Mouse (Mus musculus) small intestine, adult 2 months (tissue): ENCODE data around the gene Prr5l. TPM values are rescaled to one million over a fixed set of nuclear protein-coding genes. Genes with fewer than 3 reads are reported as not detected.

Experiments used
- H3K27ac ChIP-seq: fragments of 200-500 bp; 2 replicates; pipeline ENCODE4 v1.5.1; 2012; ENCODE audit warnings: low read depth, low read length, control low read depth, inconsistent platforms; ENCODE audit not compliant: insufficient read depth
- H3K27me3 ChIP-seq: fragments of 200-500 bp; 2 replicates; pipeline ENCODE4 v1.6.1; 2012; ENCODE audit warnings: mild to moderate bottlenecking, moderate library complexity, low read length, inconsistent platforms; ENCODE audit not compliant: control insufficient read depth, insufficient read depth
- H3K36me3 ChIP-seq: fragments of 200-500 bp; 2 replicates; pipeline ENCODE4 v1.6.1; 2012; ENCODE audit warnings: mild to moderate bottlenecking, low read length, control low read depth, inconsistent platforms; ENCODE audit not compliant: control insufficient read depth, insufficient read depth
- H3K4me1 ChIP-seq: fragments of 200-500 bp; 2 replicates; pipeline ENCODE4 v1.6.1; 2012; ENCODE audit warnings: low read length, inconsistent platforms, mixed read lengths; ENCODE audit not compliant: control insufficient read depth, insufficient read depth, insufficient read length
- H3K4me3 ChIP-seq: fragments of 200-500 bp; 2 replicates; pipeline ENCODE4 v1.5.1; 2012; ENCODE audit warnings: low read depth, mild to moderate bottlenecking, control low read depth, inconsistent platforms, low read length, moderate library complexity
- CTCF ChIP-seq: fragments of 200-500 bp; IDR thresholded peaks from 2 replicates; pipeline ENCODE4 v1.5.1; 2012; ENCODE audit warnings: low read depth, mild to moderate bottlenecking, control low read depth, inconsistent platforms, low read length, moderate library complexity, mixed read lengths; ENCODE audit not compliant: insufficient replicate concordance, insufficient read length; ENCODE audit errors: extremely low read depth
- POLR2A ChIP-seq: fragments of 200-500 bp; IDR thresholded peaks from 2 replicates; pipeline ENCODE4 v1.6.1; 2012; ENCODE audit warnings: low read depth, mild to moderate bottlenecking, control low read depth, inconsistent platforms, low read length, moderate library complexity
- WGBS: fragments of 180-500 bp; shearing (Covaris S2); methylation state at CpG from one replicate; pipeline ENCODE4 v1.1.7; 2018; 5-methylcytosine and 5-hydroxymethylcytosine counted together
- polyA plus RNA-seq: library from polyadenylated mRNA; depleted of rRNA; stranded (reverse); fragments of >200 nt; gene quantifications from 2 replicates; pipeline ENCODE4 v1.2.3, GENCODE M21; 2012

The Prr5l gene
- polyA plus RNA-seq, 1 experiment, result 3.9 TPM

- 86% methylated on average over 7 of the region's 7 CpGs for WGBS
- H3K36me3 ChIP-seq, result no peaks in the 10 kb centered on the region
- H3K4me1 ChIP-seq, result no peaks in the 10 kb centered on the region
- TF ChIP-seq POLR2A (no peak), CTCF (no peak)
- no peak overlapping the region for H3K4me3 ChIP-seq
- no peaks in the 10 kb centered on the region for H3K27me3 ChIP-seq
- no peak overlapping the region for H3K27ac ChIP-seq
These were observed 35.7 kb upstream of the Prr5l start for GRCm38 (mm10) chr2:101918518-101918917.

GRCm38 (mm10) chr2:101909326-101910080, 26.7 kb upstream of the Prr5l start:
- Histone ChIP-seq H3K27me3 (no peaks in the 10 kb centered on the region), H3K4me3 (no peak overlapping the region), H3K4me1 (no peaks in the 10 kb centered on the region), H3K36me3 (no peaks in the 10 kb centered on the region), H3K27ac (no peak overlapping the region)
- TF ChIP-seq CTCF (no peak), POLR2A (no peak)
- 93% methylated on average over 15 of the region's 15 CpGs for WGBS

- H3K27ac ChIP-seq, result no peak overlapping the region
- 76% methylated on average over 13 of the region's 13 CpGs for WGBS
- H3K27me3 ChIP-seq, result no peaks in the 10 kb centered on the region
- no peak overlapping the region for H3K4me3 ChIP-seq
- TF ChIP-seq POLR2A (no peak), CTCF (no peak)
- no peaks in the 10 kb centered on the region for H3K36me3 ChIP-seq
- no peaks in the 10 kb centered on the region for H3K4me1 ChIP-seq
These were observed 25.9 kb upstream of the Prr5l start for GRCm38 (mm10) chr2:101908773-101909172.

GRCm38 (mm10) chr2:101907386-101908022, 24.7 kb upstream of the Prr5l start:
- no peaks in the 10 kb centered on the region for H3K36me3 ChIP-seq
- WGBS, result 87% methylated on average over 10 of the region's 10 CpGs
- TF ChIP-seq POLR2A (no peak), CTCF (no peak)
- H3K27me3 ChIP-seq, result no peaks in the 10 kb centered on the region
- no peak overlapping the region for H3K27ac ChIP-seq
- H3K4me1 ChIP-seq, result no peaks in the 10 kb centered on the region
- H3K4me3 ChIP-seq, result no peak overlapping the region

GRCm38 (mm10) chr2:101906379-101906690, 23.5 kb upstream of the Prr5l start:
- H3K4me3 ChIP-seq, result no peak overlapping the region
- peaks cover 1% of the 10 kb centered on the region; the same call in 1 of the 2 replicates for H3K36me3 ChIP-seq
- H3K4me1 ChIP-seq, result no peaks in the 10 kb centered on the region
- H3K27ac ChIP-seq, result no peak overlapping the region
- H3K27me3 ChIP-seq, result no peaks in the 10 kb centered on the region
- TF ChIP-seq POLR2A (no peak), CTCF (no peak)
- WGBS, result 50% methylated on average over 5 of the region's 5 CpGs

GRCm38 (mm10) chr2:101905534-101906378, 22.9 kb upstream of the Prr5l start:
- peaks cover 1% of the 10 kb centered on the region; the same call in 1 of the 2 replicates for H3K36me3 ChIP-seq
- H3K4me3 ChIP-seq, result peak overlapping the region; percentile 25
- no peak overlapping the region for H3K27ac ChIP-seq
- H3K27me3 ChIP-seq, result no peaks in the 10 kb centered on the region
- no peaks in the 10 kb centered on the region for H3K4me1 ChIP-seq
- WGBS, result 24% methylated on average over 21 of the region's 21 CpGs
- TF ChIP-seq POLR2A, result no peak
- peak; percentile 85; the same call in 1 of the 2 replicates for TF ChIP-seq CTCF

- TF ChIP-seq POLR2A, result no peak
- no peak for TF ChIP-seq CTCF
- Histone ChIP-seq H3K27ac (no peak overlapping the region), H3K27me3 (no peaks in the 10 kb centered on the region), H3K36me3 (peaks cover 9% of the 10 kb centered on the region), H3K4me1 (no peaks in the 10 kb centered on the region), H3K4me3 (no peak overlapping the region)
- 85% methylated on average over 4 of the region's 4 CpGs for WGBS
These were observed 19.4 kb upstream of the Prr5l start for GRCm38 (mm10) chr2:101902196-101902595.
